Mouse (Mus musculus): ENCODE measurements at regions not wholly inside any gene's neighbourhood (a gene's known extent, or its start where the extent isn't known, plus 50 kb on each side); places are given as distances from the start of the nearest gene placed in this dataset.

GRCm38 (mm10) chr19:35278395-35278794 is 356.2 kb downstream of the Kif20b start:
- no peak for DNase-seq (ENCODE audit: extremely low spot score)

DNA sequence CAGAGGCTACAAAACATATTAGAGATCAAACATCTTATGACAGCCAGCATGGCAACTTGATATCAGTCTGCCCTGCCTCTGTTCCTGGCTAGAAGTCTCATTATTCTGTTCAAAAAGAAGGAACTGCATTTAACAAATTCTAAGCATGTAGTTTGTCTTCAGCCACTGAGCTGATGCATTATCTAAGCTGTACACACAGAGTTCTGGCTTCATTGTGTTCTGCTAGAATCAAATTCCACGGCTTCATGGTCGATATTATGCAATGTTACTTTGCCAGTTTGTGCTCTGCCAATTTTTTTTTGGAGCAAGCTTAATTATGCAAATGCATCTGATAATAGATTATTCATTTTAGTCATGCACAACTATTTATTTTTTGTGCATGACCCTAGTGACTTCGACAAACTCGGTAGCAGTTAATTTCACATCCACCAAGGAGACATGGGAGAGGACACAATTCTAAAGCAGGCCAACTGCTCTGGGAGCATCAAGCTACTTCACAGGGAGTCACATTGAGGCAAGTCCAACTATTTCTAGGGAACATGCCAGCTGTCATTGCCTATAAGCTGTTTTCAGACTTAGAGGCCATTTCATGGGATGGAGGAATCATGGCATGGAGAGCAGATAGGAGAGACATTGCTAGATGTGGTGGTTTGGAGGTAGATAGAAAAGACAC is 360.8 kb downstream of the Kif20b start:
- DNase-seq (ENCODE audit: extremely low spot score): no peak

- no peak for DNase-seq (ENCODE audit: extremely low spot score)
These were observed 376.7 kb downstream of the Kif20b start for GRCm38 (mm10) chr19:35298846-35299245.

GRCm38 (mm10) chr19:35302723-35303270 is 380.6 kb downstream of the Kif20b start:
- DNase-seq (ENCODE audit: extremely low spot score): no peak
